Mouse (Mus musculus) stomach, embryonic 15.5 days (tissue): ENCODE measurements at regions not wholly inside any gene's neighbourhood (a gene's known extent, or its start where the extent isn't known, plus 50 kb on each side); places are given as distances from the start of the nearest gene placed in this dataset.

Experiments used
- ATAC-seq: fragments of 200-750 bp; cut with Nextera tagmentation; 2 replicates; pipeline ENCODE4 v1.8.0; 2017; ENCODE audit warnings: low read depth, moderate number of reproducible peaks, moderate TSS enrichment; ENCODE audit not compliant: insufficient read depth, low FRiP score
- H3K27ac ChIP-seq: fragments of 300-500 bp; sonication (generic); 2 replicates; pipeline ENCODE4 v1.5.1; 2015; ENCODE audit warnings: mild to moderate bottlenecking, inconsistent platforms
- H3K27me3 ChIP-seq: fragments of 300-500 bp; sonication (generic); replicated peaks from 2 replicates; pipeline ENCODE4 v1.6.1; 2015; ENCODE audit warnings: inconsistent platforms
- H3K36me3 ChIP-seq: fragments of 300-500 bp; sonication (generic); 2 replicates; pipeline ENCODE4 v1.6.1; 2015; ENCODE audit warnings: inconsistent platforms
- H3K4me1 ChIP-seq: fragments of 300-500 bp; sonication (generic); 2 replicates; pipeline ENCODE4 v1.6.1; 2015; ENCODE audit warnings: inconsistent platforms
- H3K4me2 ChIP-seq: fragments of 300-500 bp; sonication (generic); 2 replicates; pipeline ENCODE4 v1.6.1; 2015; ENCODE audit warnings: mild to moderate bottlenecking, inconsistent platforms
- H3K4me3 ChIP-seq: fragments of 300-500 bp; sonication (generic); replicated peaks from 2 replicates; pipeline ENCODE4 v1.5.1; 2015; ENCODE audit warnings: inconsistent platforms
- H3K9ac ChIP-seq: fragments of 300-500 bp; sonication (generic); 2 replicates; pipeline ENCODE4 v1.6.1; 2015; ENCODE audit warnings: inconsistent platforms
- H3K9me3 ChIP-seq: fragments of 300-500 bp; sonication (generic); 2 replicates; pipeline ENCODE4 v1.6.1; 2016; ENCODE audit warnings: inconsistent platforms
- WGBS: fragments of 180-500 bp; shearing (Covaris S2); methylation state at CpG from one replicate; pipeline ENCODE4 v1.1.7; 2015; 5-methylcytosine and 5-hydroxymethylcytosine counted together

DNA sequence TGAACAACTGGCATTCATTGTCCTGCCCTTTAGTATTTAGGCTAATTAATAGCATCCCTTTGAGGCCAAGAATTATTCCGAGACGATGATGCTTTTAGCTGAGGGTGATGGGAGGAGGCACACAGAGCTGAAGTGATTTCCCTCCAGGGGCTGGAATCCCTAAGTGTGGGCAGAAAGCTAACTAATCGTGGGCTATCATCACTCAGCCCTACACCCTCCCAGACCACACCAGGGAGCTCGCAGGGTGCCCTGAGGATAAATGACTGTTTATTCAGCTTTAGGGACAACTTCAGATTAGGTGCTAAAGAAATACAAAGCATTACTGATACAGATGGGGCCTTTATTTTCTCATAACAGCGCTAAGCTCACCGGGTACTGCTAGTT, 164.7 kb downstream of the Npr3 start:
- WGBS, result 32% methylated on average over 6 of the region's 6 CpGs
- no peak overlapping the region for H3K27ac ChIP-seq
- ATAC-seq, result no peak

DNA sequence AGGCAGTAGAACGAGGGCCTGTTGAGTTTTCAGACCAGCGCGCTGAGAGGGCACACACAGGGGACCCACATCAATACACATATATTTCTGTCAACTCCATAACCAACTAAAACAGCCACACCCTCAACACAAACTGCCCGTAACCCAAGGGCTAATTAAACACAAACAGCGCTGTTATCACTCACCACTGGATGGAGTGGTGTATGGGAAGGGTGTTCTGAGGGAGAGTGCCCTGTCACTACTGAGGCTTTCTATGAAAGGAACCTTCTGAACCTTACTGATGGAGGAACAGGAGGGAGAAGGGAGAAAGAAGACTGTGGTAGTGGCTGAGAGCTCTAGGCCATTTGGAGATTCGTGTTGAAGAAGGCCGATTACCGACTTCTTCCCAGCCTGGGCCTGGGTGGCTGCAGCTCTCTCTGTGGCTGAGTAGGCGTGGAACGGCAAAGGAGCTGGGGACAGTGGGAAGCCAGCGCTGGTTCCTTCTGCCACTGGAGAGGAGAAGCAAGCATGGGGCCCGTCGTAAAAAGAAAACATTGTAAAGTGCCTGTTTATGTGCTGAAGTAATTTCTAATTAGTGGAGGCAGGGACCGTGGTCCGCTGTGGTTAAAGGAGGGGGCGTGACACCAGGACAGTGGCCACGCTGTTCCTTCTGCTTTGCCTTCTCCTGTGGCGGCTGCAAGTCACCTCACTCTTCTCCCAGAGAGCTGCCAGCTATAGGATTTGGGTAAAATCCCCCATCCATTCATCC, 165.3 kb downstream of the Npr3 start:
- Histone ChIP-seq H3K27ac (no peak overlapping the region), H3K4me3 (no peak overlapping the region), H3K9ac (no peak overlapping the region), H3K36me3 (no peaks in the 10 kb centered on the region), H3K9me3 (no peaks in the 10 kb centered on the region), H3K4me2 (no peak overlapping the region), H3K27me3 (no peaks in the 10 kb centered on the region), H3K4me1 (peaks cover 6% of the 10 kb centered on the region; the same call in 1 of the 2 replicates)
- ATAC-seq, result no peak; the same call in 1 of the 2 replicates
- 45% methylated on average over 18 of the region's 18 CpGs for WGBS

More for the DNA sequence above, 164.7 kb downstream of the Npr3 start:
- Histone ChIP-seq H3K4me2 (no peak overlapping the region), H3K9me3 (no peaks in the 10 kb centered on the region), H3K36me3 (no peaks in the 10 kb centered on the region), H3K27me3 (no peaks in the 10 kb centered on the region), H3K4me3 (no peak overlapping the region), H3K4me1 (peaks cover 6% of the 10 kb centered on the region; the same call in 1 of the 2 replicates), H3K9ac (no peak overlapping the region)

DNA sequence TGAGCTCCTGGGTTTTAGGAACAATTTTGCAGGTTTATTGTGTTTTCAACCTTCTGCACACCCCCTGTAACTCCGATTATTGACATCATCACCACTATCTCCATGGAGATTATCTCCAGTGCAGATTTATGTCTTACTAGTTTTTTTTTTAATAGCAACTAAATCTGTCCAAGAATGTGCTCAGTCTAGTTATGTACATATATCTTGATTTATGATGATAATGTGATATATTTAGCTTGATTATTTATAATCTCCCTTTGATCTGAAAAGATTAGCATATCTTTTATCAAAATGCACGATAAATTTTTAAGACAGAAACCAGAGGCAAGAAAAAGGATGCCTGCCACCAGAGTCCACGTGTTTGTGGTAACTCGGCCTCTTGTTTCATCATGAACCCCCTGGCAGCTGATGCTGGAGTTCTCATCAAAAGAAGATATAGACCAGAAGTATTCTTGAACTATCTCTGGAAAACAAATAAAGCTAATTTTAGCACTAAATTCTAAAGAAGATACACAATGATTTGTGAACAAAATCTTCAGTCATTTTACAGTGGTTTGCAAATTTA, 169.6 kb downstream of the Npr3 start:
- Histone ChIP-seq H3K4me2 (no peak overlapping the region), H3K9me3 (no peaks in the 10 kb centered on the region), H3K4me1 (peaks cover 6% of the 10 kb centered on the region; the same call in 1 of the 2 replicates), H3K4me3 (no peak overlapping the region), H3K36me3 (no peaks in the 10 kb centered on the region), H3K27ac (no peak overlapping the region), H3K9ac (no peak overlapping the region), H3K27me3 (no peaks in the 10 kb centered on the region)
- ATAC-seq, result no peak
- WGBS, result 52% methylated on average over 4 of the region's 4 CpGs

DNA sequence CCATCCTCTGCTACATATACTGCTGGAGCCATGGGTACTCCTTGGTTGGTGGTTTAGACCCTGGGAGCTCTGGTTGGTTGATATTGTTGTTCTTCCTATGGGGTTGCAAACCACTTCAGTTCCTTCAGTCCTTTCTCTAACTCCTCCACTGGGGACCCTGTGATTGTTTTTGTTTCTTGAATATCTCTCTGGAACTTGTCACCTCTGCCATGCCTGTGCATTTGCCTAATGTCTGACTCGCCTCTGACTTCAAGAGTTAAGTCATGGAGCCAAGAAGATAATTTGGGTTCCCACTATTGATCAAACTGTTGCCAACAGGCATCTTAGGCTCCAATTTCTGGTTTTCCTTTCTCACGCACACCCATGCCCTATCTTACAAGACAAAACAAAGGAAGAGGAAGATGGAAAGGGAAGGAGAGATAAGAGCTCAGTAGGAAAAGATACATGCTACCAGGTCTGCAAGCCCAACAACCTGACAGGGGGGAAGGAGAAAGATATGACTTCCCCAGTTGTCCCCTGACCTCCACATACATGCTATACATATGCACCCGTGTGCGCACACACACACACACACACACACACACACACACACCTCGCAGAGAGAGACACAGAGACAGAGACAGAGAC, 172.3 kb downstream of the Npr3 start:
- 84% methylated on average over 5 of the region's 5 CpGs for WGBS
- no peak overlapping the region for H3K9ac ChIP-seq
- no peaks in the 10 kb centered on the region for H3K4me1 ChIP-seq
- no peaks in the 10 kb centered on the region for H3K27me3 ChIP-seq
- no peaks in the 10 kb centered on the region for H3K9me3 ChIP-seq
- H3K4me3 ChIP-seq, result no peak overlapping the region
- no peaks in the 10 kb centered on the region for H3K36me3 ChIP-seq
- H3K27ac ChIP-seq, result no peak overlapping the region
- no peak overlapping the region for H3K4me2 ChIP-seq
- no peak for ATAC-seq

DNA sequence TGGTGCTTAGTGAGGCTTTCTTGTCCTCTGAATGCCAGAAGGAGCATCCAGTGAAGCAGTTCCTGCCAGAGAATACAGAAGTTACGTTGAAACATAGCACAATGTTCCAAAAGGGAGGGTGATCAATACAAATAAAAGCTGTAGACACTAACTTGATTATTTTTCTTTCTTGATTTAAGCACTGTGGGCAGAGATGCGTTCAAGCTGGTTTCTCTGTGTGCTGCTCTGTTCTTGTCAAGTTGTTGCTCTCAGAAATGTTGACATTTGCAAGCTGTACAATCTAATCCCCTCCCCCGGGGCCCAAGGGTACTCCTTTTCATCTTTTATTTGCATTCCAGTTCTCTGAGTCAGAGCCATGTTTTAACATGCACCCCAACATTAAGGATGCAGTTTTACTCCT, 177.7 kb downstream of the Npr3 start:
- no peak for ATAC-seq
- Histone ChIP-seq H3K4me2 (no peak overlapping the region), H3K4me3 (no peak overlapping the region), H3K27me3 (no peaks in the 10 kb centered on the region), H3K9me3 (no peaks in the 10 kb centered on the region), H3K9ac (no peak overlapping the region), H3K36me3 (no peaks in the 10 kb centered on the region), H3K27ac (no peak overlapping the region), H3K4me1 (no peaks in the 10 kb centered on the region)
- 20% methylated on average over 3 of the region's 3 CpGs for WGBS

DNA sequence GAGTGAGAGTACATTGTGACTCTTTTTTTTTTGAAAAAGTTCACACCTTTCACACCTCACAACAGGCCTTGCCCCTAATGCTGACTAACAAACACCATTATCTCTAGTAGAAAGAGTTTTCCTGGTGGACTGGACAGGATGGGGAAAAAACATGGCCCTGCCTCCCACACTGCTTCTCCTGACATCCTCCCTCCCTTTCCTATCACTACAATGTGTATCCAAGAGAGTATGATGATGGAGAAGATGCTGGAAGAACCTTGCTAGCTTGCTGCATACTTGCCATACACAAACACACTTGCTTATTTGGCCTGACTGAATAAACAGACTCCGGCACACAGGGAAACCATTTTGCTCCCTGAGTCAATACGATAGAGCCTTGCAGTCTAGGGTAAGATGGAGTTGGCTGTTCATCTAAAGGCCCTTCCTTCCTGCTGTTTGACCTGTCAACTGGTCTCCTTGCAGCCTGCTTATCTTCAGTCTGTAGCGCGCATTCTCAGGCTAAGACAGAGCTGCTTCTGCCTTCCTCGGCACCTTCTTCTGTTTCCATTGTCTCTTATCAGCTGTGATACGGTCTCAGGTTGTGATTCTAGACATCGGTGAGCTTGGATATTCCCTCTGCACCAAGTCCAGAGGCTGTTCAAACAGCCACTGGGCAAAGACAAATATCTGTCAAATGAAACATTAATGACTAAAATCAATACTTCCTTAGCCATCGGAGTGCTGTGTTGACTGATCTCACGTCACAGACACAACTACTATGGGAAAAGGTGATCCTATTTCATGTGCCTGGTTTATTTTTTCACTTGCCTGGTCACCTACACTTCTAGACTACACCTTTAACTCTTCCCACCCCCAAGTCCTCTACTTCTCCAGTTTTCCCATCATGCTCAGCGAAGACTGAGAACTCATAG, 181.2 kb downstream of the Npr3 start:
- Histone ChIP-seq H3K27me3 (no peaks in the 10 kb centered on the region), H3K9ac (no peak overlapping the region), H3K36me3 (no peaks in the 10 kb centered on the region), H3K9me3 (no peaks in the 10 kb centered on the region), H3K4me3 (no peak overlapping the region), H3K4me1 (no peaks in the 10 kb centered on the region), H3K27ac (no peak overlapping the region), H3K4me2 (no peak overlapping the region)
- ATAC-seq, result no peak
- 57% methylated on average over 10 of the region's 10 CpGs for WGBS

DNA sequence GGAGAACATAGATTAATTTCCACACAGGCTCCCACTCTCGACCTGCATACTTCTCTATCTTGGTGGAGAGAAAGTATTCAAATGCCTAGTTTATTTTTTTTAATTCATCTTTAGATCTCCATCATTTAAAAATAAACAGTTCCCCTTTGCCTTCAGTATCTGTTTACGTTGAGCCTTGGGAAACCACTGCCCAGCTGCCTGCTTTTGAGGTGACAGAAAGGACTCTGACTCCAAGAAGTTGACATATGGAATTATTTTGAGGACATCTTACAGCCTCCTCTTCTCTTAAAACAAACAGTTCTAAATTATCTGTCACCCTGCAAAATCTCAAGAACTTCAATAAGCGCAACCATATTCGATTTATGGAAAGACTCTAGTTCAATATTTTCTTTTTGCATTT, 186.4 kb downstream of the Npr3 start:
- 43% methylated on average over 4 of the region's 4 CpGs for WGBS
- no peaks in the 10 kb centered on the region for H3K4me1 ChIP-seq
- H3K9me3 ChIP-seq, result no peaks in the 10 kb centered on the region
- no peak overlapping the region for H3K9ac ChIP-seq
- H3K4me3 ChIP-seq, result no peak overlapping the region
- peak overlapping the region; percentile 35; the same call in 1 of the 2 replicates for H3K27ac ChIP-seq
- H3K4me2 ChIP-seq, result no peak overlapping the region
- ATAC-seq, result no peak
- no peaks in the 10 kb centered on the region for H3K27me3 ChIP-seq
- no peaks in the 10 kb centered on the region for H3K36me3 ChIP-seq

DNA sequence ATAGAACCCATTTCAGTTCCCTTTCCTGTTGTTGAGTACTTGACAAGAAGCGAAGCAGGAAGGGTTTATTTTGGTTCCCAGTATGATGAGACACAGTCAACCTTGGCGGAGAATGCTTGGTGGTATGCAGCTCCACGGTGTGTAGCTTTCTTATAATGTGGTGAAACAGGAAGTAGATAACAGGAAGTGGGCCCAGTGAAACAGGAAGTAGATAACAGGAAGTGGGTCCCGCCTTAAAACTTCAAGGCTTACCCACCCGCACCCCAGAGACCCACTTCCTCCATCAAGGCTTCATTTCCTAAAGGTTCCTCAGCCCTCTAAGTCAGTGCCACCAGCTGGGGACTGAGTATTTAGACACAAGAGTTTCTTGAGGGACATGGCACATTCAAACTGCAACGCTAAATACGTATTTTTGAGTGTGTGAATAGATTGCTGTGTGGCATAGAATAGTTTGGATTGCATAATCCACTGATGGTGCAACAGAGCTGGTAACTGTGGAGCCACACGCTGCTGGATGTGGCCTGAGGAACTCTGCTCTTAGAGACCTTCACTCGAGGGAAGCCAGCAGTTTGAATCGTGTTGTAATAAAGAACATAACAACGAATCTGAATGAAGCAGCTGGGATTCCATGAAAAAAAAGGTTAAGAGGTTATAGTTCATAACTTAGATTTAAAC, 190.8 kb downstream of the Npr3 start:
- Histone ChIP-seq H3K27me3 (no peaks in the 10 kb centered on the region), H3K4me2 (no peak overlapping the region), H3K4me3 (no peak overlapping the region), H3K36me3 (no peaks in the 10 kb centered on the region), H3K9me3 (no peaks in the 10 kb centered on the region), H3K27ac (no peak overlapping the region), H3K9ac (no peak overlapping the region), H3K4me1 (no peaks in the 10 kb centered on the region)
- ATAC-seq, result no peak
- WGBS, result 85% methylated on average over 11 of the region's 11 CpGs

DNA sequence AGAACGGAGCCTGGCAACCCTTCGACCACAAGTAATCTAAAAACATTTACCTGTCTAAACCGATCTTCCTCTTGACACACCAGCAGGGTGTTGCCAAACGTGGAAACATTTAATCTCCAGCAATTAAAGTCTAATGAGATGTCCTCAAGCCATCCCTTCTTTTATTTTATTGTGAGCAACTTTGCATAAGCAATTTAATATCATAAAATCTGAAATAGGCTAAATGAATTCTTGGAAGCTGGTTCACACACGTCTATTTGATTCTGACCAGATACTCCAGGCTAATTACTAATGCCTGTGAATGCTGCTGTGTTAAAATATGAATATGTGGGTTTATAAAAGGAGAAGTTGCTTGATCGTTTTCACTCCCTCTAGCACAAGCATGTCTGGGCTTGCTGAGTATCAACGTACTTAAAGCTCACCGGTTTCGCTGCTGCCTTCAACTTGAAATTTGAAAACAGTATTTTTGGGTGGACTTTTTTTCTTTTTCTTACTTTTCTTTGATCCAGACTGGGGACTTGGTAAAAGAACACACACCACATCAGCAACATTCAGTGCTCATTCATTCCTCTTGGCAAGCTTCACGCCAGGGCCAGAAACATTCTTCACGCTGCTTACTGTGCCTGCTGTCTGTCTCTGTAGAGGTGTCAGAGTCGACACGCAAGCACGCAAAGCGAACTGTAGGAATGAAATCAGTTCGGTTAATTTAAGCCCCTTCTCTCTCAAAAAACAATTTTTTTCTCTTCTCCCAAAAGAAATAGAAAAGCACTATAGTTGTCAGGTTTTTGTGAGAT, 194.4 kb downstream of the Npr3 start:
- no peaks in the 10 kb centered on the region for H3K36me3 ChIP-seq
- no peak overlapping the region for H3K4me3 ChIP-seq
- no peaks in the 10 kb centered on the region for H3K27me3 ChIP-seq
- 50% methylated on average over 16 of the region's 16 CpGs for WGBS
- no peaks in the 10 kb centered on the region for H3K9me3 ChIP-seq
- H3K4me2 ChIP-seq, result 0 out of 2 replicates have a peak overlapping the region, but pooled peaks have one; percentile 13
- no peak for ATAC-seq
- H3K4me1 ChIP-seq, result no peaks in the 10 kb centered on the region
- peak overlapping the region; percentile 68 for H3K27ac ChIP-seq
- no peak overlapping the region for H3K9ac ChIP-seq

DNA sequence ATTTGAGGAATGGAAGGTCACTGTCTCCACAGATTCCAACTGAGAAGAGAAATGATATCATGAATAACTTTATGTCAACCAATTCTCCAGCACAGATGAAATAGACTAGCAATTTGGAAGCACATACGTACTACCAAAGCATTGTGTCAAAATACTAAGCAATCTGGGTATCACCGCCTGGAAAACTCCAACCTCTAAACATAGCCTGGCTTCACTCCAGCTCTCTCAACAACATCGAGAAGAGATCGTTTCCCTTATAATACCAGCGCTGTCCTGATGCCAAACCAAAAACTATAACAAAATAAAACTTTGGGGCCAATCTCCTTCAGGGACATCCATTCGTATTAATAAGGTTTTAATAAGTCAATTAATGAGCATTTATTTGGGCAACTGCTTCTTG, 205.8 kb downstream of the Npr3 start:
- Histone ChIP-seq H3K4me1 (no peaks in the 10 kb centered on the region), H3K27ac (no peak overlapping the region), H3K27me3 (no peaks in the 10 kb centered on the region), H3K9ac (no peak overlapping the region), H3K9me3 (no peaks in the 10 kb centered on the region), H3K4me2 (no peak overlapping the region), H3K4me3 (no peak overlapping the region), H3K36me3 (no peaks in the 10 kb centered on the region)
- WGBS, result 75% methylated on average over 6 of the region's 6 CpGs
- ATAC-seq, result no peak

DNA sequence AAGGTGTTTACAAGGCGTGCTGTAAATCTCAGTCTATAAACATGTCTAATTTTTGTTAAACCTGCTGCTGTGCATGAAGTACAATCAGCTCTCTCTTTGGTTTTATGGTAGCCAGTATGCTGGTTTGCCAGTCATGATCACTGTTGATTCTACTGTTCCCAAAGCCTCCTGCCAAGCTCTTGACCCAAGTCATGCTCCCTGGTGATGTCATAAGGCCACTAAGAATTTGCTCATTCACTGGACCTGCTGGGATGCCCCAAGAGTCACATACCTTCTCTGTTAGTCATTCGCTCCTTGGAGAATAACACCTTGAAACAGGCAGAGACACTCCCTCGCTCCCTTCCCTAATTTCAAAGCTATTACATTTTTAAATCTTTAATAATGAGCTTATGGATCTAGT, 207.2 kb downstream of the Npr3 start:
- no peak for ATAC-seq
- Histone ChIP-seq H3K4me2 (no peak overlapping the region), H3K4me1 (no peaks in the 10 kb centered on the region), H3K4me3 (no peak overlapping the region), H3K36me3 (no peaks in the 10 kb centered on the region), H3K27me3 (no peaks in the 10 kb centered on the region), H3K9me3 (no peaks in the 10 kb centered on the region), H3K9ac (no peak overlapping the region), H3K27ac (no peak overlapping the region)
- WGBS, result 95% methylated on average over 3 of the region's 3 CpGs
